Mouse (Mus musculus): ENCODE data around the gene Focad.

DNA sequence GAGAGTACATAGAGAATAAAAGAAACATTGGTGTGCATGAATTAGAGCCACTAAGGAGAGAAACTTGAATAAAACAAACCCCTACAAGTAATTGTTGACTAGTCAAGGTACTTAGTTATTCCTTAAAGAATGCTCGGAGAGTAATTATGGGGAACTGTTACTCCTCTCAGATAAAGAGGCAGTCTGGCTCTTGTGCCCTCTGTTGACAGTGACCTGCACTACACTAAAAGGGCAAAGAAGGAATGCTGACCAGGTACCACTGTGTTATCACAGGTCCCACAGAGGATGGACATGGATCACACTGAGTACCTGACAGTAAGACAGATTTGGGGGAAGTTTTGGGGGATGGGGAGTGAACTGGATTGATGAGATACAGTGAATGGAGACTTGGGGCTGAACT is 95.1 kb downstream of the Focad start:
- TF ChIP-seq CTCF (IDR thresholded peaks at IDR 0.05; ENCODE audit: borderline replicate concordance, insufficient read depth, low read depth, low read length) (no peak), POLR2A (IDR thresholded peaks at IDR 0.05; ENCODE audit: borderline replicate concordance, insufficient read depth, low read length) (no peak)

All from cerebellum, adult 2 months (tissue).